Mouse (Mus musculus) frontal cortex, adult 2 months (tissue): Measurements from ENCODE around the gene Trpc7. TPM values are rescaled to one million over a fixed set of nuclear protein-coding genes. Genes with fewer than 3 reads are reported as not detected.

ENCODE experiments used
- DNase-seq, 2 experiments: peaks; one replicate each; pipeline ENCODE4 v3.0.0; 2022; ENCODE audit warnings: low spot score in 1 of 2; ENCODE audit errors: extremely low spot score in 1 of 2
- polyA plus RNA-seq: library from polyadenylated mRNA; depleted of rRNA; stranded (reverse); fragments of >200 nt; gene quantifications from 2 replicates; pipeline ENCODE4 v1.2.3, GENCODE M21; 2012

The Trpc7 gene
- polyA plus RNA-seq, 1 experiment = 5.8 TPM

DNA sequence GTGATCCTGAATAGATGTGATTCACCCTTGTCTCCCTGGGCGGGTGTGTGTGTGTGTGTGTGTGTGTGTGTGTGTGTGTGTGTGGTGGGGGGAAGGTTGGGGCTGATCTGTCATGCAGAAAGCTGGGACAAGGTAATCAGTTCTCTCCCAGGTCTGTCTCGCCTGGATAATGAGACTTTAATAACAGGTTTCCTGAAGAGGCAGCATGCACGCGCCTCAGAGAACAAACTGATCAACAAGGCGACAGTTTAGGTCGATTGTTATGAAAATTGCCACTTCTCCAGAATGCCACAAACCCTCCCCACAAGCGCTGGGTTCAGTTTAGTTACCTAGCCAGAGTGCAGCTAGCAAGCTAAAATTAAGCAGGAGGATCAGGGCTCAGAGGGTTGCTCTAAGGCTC is 101.4 kb downstream of the Trpc7 start:
- no peak for DNase-seq

DNA sequence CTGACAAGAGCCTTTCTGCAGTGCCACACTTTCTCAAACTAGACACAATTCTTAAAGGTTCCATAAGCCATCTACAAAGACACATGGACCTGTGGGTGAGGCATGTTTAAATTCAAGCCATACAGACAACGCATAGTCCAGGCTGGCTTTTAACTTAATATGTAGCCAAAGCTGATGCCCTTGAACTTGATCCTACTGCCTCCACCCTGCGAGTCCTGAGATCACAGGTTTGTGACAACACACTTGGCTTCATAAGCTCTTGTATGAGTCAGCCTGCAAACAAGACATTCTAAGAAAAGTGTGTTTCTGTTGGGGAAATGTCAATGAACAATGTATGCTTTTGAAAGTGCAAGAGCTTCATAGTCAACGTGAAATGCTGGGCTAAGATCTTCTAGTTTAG is 102.9 kb downstream of the Trpc7 start:
- no peak for DNase-seq

DNA sequence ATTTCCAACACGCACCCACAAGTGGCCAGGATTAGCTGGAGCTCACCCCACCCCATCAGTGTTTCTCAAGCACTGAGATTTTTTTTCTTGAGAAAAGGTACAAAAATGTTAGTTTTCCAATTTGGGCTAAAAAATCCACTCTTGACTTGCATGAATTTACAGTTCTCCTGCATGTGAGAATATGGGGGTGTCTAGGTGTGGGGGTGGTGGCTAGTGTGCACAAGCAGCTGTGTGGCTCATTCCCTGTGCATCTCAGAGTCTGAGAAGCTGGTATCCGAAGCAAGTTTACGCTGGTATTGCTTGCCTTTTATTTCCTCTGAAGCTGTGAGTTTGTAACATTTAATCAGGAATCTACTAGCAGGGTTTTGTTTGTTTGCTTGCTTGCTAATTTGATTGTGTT is 105.1 kb downstream of the Trpc7 start:
- peak; percentile 56 to 76 for DNase-seq

DNA sequence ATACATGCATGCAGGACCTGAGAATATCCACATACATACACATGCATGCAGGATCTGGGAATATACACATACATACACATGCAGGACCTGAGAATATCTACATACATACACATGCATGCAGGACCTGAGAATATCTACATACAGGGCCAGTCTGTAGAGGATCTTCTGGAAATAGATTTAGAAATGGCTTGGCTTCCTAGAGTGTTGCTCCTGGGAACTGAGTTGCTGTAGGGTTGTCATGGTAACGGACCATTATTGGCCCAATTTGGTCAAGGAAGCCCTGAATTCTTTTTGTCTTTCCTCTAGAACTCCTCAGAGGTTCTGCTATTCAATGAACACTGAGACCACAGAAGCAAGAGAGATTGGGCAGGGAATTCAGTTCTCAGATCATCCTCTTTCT is 113.2 kb downstream of the Trpc7 start:
- DNase-seq = peak in 1 of 2 experiments; percentile 70

DNA sequence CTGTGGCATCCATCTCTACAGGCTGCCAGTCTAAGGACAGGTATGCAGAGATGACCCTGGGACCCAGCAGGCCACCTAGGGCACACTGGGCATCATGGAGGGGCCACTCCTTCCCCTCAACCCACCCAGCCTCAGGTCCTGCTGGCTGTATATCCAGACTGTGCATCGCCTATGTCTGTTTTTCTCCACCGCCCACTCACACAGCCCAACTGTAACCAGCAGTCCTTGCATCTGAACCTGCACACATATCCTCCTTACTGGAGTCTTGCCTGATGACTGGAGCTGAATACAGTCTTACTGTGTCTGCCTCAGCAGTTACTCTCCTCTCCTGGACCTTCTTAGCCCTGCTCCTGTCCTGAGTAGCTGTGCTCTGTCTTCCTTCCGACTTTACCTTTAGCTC is 114.1 kb downstream of the Trpc7 start:
- DNase-seq = peak in 1 of 2 experiments; percentile 49

DNA sequence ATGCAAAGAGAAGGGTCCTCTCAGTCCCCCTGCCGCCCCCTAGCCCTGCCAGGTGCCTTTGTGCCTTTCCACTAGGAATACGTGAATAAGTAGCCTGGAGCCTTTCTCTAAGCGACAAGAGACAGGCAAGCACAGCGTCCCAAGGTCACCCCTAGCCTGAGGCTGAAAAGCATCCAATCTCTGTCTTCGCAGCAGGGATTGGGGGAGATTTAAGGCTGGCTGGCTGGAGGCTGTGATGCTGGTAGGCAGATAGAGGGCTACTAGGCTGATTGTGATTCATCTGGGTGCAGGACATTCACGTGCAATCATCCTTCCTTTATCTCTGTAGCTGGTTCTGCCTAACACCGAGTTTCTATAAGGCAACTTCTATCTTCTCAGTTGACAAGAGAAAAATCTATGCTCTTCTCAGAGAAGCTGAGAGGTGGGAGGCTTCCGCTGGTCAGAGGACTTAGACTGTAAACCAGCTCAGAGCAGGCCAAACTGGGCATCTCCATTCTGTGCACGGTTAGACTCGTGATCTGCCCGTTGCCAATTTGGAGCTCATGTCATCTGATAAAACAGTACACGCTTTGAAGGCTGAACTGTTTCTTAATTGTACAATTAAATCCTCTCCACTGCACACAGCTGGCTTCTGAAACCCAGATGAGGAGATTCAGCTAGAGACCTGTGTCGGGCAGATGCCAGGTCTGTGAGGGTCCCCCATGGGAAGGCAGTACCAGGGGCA is 114.9 kb downstream of the Trpc7 start:
- peak in 1 of 2 experiments; percentile 37 for DNase-seq

DNA sequence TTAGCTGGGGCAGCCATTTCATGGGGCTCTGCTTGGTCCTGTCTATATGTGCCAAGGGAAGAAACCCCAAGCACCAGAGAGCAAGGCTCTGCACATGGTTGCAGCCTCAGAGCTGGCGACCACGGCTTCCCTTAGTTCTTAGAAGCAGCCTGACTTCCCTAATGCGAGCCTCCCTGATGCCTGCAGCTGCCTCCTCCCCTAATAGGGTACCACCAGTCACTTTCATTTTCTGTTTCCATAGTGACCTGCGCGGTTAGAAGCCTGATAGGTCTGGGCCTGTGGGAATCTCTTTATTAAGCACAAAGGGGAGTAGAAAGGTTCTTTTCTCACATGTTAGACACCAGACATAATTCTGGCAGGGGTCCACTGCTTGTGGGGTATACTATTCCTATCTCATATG is 121.5 kb downstream of the Trpc7 start:
- no peak for DNase-seq

DNA sequence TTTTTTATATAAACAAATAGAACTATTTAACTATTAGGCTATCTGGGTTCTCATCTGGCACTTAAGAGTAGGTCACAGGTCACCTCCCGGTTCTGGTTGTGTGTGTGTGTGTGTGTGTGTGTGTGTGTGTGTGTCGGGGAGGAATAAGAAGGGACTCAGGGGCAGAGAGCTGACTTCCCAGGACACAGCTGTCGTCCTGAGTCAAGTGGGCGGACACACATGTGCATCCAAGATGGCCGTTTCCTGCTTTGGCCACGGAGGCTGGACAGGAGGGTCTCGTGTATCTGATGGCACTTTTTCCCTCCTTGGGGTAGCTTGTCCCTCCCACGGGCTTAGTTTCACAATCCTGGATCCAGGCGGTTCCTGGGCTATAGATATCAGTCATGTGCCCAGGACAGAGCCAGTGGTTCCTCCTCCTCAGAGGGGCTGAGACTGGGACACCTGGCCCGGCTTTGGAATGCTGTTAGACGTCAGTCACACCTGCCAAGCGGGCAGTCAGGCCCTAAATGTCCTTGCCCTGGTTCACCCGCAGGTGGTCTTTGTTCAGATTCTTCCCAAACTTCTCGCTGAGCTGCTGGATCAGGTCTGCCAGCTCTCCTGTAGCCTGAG is 122.4 kb downstream of the Trpc7 start:
- no peak for DNase-seq

DNA sequence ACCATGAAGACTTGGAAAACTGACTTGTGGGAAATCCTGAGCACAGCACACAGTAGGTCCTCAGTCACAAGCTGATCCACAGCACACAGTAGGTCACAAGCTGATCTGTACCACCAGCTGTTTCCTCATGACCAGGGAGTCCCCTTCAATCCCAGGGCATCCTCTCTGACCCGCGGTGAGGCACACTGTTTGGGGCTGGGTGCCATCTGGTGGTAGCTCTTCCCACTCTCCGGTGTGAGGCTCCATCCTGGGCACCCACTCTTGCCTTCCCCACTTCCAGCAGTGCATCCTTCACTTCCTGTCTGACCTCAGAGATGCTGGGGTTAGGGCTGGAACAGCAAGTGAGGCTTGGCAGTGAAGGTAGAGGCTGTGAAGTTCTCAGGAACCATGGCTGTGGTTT is 123.2 kb downstream of the Trpc7 start:
- DNase-seq = no peak

DNA sequence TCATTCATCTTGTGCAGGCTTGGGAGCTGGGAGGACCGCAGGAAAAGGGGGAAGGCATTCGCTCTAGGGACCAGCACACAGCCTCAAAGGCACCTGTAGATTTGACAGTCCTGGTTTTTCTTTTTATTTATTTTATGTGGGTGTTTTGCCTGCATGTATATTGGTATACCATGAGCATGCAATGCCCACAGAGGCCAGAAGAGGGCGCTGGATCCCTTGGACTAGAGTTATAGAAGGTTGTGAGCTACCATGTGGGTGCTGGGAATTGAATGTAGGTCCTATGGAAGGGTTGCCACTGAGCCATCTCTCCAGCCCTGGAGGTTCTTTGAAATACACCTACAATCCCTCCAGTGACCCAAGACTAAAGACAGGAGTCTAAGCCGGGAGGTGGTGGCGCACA is 125.0 kb downstream of the Trpc7 start:
- DNase-seq = no peak

DNA sequence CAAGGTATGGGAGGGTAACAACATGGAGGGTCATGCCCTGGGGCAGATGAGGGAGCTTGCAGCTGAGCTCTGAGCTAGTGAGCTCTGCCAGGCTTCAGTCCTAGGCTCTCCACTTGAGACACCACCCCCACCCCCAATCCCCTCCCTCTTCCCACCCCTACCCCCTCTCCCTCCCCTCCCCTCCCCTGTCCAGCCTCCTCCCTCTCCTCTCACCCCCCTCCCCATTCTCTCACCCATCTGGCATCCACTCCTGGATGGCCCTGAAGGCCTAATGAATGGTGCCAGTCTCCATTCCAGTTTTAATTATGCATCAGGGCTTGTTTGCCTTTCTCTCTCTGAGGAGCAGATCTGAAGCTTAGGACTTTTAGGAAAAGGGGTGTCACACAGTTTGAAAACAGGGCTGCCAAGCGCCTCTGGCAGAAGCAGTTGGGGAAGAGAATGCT is 125.6 kb downstream of the Trpc7 start:
- no peak for DNase-seq

DNA sequence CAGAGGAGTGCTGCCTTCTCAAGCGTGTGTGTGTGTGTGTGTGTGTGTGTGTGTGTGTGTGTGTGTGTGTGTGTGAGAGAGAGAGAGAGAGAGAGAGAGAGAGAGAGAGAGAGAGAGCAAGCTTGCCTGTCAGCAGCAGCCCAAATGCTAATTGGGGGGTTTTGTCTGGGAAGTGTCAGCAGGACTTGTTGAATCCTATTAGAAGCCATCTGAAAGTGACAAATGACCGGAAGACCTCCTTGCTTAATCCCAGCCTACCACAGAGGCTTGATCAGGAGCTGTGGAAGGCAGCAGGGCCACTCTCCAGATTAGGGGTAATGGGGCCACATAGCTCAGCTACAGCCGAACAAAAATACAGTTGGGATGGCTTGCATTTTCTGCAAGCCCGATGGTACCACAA is 126.4 kb downstream of the Trpc7 start:
- no peak for DNase-seq

DNA sequence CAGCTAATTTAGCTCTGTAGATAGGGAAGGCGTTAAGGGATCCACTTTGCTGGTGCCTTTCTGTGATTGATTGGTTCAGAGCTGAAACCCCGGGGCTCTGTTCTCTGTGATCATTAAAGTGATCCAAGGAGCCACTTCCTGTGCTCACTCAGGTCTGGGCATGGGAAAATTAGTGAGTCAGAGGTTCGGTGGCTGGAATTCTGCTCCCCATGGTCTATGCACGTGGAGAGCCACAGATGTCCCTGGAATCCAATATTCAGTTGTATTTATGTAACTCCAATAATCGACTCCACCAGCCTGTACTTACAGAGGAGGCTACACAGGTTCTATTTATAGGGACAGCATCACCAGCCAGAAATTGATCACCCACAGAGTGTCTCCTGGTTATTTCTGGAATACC is 129.6 kb downstream of the Trpc7 start:
- DNase-seq = no peak

DNA sequence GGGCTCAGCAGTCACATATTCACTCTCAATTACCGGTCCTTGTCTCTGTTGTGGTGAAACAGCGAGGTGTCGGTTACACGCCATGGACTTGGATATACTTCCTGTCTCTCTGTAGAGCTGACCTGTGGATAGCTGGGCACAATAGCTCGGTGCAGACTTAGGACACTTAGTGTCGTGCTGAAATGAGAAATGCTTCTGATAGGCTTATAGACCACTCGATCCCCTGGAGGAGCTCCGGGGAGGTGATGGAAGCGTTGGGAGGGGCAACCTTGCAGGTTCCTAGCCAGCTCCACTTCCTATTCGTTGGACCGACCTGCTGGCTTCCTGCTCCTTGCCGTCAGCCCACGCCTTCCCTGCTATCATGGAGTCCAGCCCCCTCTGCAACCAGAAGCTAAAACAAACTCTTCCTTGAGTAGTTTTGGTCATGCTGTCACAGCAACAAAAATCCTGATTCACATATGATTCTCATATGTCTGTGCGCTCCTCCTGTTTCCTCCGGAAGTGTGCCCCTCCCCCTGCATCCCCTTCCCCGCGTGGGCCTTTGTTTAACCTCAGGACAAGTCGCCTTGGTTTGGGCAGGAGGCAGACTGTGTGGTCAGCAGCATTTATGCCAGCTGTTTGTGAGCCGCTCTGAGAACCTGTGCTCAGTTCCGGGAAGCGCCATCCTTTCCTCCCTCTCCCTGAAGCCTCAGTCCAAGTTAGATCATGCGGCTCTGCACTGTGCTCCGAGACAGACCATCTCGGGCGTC is 130.3 kb downstream of the Trpc7 start:
- no peak for DNase-seq

DNA sequence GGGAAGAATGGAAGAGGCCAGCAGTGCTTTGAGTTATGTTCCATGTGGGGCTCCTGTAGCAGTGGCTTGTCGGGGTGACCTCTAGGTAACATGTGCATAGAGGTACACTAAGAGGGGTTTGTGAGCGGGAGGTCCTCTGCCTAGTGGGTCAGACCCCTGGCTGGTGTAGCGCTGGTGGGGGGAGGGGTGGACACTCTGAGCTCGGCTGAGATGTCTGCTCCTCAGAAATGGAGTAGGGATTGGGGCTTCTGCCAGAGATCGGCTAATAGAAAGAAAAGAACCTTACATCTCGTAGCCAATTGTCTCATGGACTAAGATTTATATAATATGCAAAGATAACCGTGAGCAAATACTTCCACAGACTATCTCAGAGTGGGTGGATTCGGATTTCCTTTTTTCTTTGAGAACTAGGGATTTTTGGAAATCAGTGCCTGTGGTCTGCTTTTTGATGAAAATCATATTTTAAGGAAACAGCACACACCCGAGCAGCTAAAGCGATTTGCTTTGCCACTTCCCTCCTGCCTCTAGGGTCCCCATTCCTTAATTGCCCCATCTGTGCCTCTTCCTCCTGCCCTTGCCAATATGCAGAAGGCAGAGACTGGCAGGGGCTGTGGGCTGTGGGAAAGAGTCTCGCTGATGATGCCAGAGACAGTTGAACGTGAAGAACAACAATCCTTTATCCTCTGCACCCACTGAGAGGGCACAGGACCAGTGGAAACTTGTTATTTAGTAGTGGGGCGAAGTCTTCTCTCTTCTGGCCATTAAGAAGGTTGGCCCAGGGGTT is 133.2 kb downstream of the Trpc7 start:
- DNase-seq = no peak

DNA sequence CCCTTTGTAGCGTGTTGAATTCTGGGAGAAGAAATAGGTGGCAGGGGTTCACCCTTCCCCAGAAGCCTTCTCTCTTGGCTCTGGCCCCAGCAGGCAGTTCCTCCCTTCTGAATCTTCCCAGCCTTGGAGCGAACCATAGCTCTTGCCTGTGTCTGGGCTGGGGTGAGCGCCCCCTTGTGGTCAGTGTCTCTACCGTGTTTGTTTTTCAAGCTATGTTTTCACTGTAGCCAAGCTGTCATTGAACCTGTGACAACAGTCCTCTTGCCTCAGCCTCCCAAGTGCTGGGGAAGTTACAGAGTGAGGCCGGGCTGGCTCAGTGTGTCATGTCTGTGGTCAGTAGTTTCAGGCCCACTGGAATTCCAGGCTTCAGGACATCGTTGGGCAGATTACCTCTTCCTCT is 137.3 kb downstream of the Trpc7 start:
- DNase-seq = peak in 1 of 2 experiments; percentile 82

DNA sequence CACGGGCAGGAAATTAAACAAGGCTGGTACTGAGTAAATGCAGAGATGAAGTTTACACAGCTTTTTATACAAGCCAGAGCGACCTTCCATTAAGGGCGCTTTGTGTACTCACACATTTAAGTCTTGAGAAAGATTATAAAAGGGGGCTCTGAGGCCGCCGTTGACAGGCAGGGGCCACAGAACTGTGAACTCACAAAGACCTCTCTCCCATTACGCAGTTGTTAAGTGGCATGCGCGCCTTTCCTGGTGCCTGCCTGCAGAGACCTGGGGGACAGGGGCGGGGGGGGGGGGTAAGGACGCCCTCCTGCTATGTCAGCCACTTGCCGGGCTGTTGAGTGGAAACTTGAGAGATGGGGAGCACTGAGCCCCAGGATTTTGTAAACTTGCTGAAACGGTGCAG is 138.6 kb downstream of the Trpc7 start:
- no peak for DNase-seq

DNA sequence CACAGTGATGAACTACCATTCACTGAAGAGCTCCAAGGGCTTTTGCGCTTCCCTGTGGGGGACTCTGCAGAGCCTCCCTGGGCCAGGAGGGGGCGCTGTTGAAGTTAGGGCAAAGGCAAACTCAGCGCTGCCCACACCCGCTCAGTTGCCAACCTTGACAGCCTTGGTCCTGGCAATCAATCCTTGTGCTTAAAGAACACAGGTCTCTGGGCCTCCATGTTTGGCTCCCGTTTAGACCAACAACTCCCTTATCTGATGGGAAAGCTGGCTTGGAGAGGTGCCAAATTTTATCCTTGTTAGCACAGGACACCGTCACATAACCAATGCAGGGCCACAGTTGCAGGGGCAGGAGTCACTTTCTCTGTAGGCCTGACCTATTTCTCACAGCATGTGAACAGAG is 139.9 kb downstream of the Trpc7 start:
- DNase-seq = no peak

DNA sequence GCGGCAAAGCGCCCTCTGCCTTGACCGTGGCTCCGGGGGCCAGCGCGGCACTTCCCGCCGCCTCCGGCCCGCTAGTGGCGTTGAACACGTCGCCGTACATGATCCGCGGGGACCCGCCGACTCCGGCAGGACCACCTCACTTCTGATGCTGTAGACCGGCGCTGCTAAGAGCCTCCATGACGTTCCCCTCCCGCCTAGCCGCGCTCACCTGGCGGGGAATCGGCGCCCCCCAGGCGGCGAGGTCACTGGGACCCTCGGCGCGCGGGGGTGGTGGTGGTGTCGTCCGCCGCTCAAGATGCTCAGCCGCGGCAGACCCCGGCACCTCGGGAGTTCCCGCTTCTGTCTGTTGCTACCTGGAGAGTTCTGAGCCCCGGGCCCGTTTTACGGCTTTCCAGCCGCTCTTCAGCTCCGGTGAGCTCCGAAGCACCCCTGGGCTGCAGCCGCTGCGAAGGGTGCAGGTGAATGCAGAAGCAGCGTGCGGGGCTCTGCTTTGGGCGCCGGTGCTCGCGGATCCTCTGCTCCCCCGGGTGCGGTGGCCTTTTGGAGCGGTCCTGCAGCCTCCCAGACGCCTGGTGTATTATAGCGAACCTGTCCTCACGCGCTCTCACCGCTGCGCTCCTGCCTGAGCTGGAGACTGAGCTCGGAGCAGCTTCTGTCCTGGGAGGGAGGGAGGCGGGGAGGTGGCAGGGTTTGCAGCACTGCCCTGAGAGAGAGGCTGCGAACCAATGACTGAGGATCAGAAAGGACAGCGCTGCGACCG is 142.4 kb downstream of the Trpc7 start, which contains the start of gene Gm45623:
Gene Gm45623 (minus strand): TSS at position 636 of the 760 bp plus-strand sequence.
- DNase-seq = no peak
